Mouse (Mus musculus) C2C12 (cell line): ENCODE data around the gene Prdx5.

Source experiments
- CEBPB ChIP-seq: IDR thresholded peaks from one replicate; pipeline ENCODE4 v1.6.1; 2011; ENCODE audit warnings: low read depth, mild to moderate bottlenecking, control low read depth, moderate library complexity
- CTCF ChIP-seq: IDR thresholded peaks from one replicate; pipeline ENCODE4 v1.5.1; 2011; ENCODE audit not compliant: control insufficient read depth, insufficient read depth, insufficient read length
- FOSL1 ChIP-seq: IDR thresholded peaks from one replicate; pipeline ENCODE4 v1.8.0; 2011; ENCODE audit warnings: mild to moderate bottlenecking, low read length; ENCODE audit not compliant: poor library complexity, insufficient read depth, severe bottlenecking
- MYOG ChIP-seq: IDR thresholded peaks from one replicate; pipeline ENCODE4 v1.6.1; 2011; ENCODE audit not compliant: control insufficient read depth, insufficient read length; ENCODE audit errors: extremely low read depth
- USF1 ChIP-seq: IDR thresholded peaks from one replicate; pipeline ENCODE4 v1.6.1; 2011; ENCODE audit warnings: low read depth, mild to moderate bottlenecking, control low read depth, moderate library complexity

DNA sequence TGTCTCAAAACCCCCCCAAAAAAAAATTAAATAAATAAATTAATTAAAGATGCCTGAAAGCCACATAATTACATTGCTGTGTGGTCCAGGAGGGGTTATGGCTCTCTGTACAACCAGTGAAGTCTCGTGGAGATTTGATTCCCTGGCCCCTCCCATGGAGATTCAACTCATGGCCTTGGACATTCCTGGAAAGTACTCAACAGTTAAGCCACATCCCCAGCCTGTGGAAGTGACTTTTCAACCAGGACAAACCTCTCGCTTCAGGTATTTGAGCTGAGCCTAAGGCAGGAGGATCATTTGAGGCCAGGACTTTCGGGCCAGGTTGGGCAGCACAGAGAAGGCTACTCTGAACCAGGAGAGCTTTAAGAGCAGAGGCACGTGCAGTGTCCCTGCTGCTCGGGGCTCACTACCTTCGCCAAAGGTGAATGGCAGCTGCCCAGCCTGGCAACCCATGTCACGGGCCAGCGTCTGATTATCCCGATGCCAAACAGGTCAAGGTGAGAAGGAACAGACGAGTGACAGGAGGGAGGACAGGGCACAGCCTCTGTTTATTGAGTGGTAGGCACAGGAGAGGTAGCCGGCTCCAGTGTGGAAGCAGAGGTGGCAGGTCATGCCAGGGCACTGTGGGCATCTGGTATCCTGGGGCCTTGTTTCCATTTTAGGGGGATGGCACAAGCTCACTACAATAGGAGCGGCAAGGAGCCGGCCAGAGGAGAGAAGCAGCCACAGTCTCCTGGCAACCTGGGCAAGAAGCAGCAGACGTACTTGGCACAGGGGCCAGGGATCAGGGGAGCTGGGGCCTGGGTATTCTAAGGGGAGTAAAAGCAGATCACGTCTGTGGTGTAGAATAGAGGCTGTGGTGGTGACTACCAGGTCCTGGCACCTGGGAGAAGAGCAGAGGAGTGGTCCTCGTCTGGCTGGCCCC, 27.9 kb upstream of the Prdx5 start:
- no peak for TF ChIP-seq CTCF
- no peak for TF ChIP-seq FOSL1
- TF ChIP-seq USF1: no peak
- TF ChIP-seq CEBPB: no peak
- TF ChIP-seq MYOG: no peak
